Mouse (Mus musculus) kidney, adult 11 months (tissue): ENCODE measurements around the gene Ptrhd1.
"Not testable (repeated sequence)": the region's sequence is repeated elsewhere in the genome, so short reads cannot be mapped to it uniquely, and the experiment has no call there.

Experiments
- DNase-seq: peaks from one replicate; pipeline ENCODE4 v3.0.0; 2022

Gene Ptrhd1

DNA sequence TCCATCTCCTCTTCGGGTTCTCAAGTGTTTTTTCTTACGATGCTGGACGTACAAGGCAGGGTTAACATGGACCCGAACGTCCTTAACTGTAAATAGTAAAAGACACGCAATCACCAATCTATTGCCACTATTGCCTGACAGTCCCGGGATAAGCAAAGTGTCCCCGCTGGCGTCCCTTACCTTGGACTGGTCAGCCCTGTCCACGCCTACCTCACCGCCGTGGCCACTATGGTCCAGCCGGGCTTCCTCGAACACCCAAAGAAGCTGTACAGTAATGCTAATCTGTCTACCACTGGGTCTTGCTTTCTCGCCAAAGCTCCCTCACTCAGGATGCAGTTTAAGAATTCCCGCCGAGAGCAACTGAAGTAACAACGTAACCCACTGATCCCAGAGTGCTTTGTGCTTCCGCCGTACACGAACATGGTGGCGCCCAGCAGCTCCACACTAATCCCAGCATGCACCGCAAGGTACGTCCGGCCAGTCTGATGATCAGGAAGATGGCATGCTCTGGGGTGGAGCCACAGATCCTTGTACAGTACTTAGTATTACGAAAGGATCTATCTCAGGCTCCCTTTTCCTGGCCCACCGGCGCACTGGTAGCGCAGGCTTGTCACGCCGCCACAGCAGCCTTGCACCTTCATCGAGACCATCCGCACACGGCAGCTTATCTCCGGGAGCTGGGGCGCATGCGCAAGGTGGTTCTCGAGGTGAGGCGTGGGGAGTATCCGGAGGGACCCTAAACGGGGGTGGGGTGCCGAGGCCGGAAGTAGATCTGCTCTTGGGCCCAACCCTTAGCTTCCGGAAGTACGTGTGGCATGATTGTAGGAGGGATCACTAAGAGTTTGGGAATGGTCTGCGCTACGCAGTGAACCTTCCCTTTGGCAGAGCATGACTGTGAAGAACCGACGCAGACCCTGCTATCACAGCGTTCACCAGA, at the start of gene Ptrhd1, which contains the start of gene Cenpo:
TSS of gene Ptrhd1 (plus strand) at position 456 of the 937 bp plus-strand sequence.
TSS of gene Cenpo (minus strand) at position 723 of the 937 bp plus-strand sequence.
- peak; percentile 99 for DNase-seq

DNA sequence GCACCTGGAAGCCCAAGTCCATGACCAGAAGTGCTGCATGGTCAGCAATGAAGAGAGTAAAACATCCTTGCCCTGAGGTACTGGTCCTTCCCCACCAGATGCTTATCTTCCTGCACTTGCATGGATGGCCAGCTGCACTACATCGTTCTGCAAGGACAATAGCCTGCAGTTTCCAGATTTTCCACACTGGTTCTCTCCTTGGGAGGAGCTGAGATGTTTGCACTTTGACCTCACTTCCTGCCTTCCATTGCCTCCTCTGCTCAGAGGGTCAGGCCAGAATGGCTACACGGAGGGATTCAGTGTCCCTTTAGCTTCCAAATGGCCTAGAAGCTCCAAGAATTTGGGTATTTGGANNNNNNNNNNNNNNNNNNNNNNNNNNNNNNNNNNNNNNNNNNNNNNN, 49.2 kb upstream of the Ptrhd1 start:
- no peak for DNase-seq

DNA sequence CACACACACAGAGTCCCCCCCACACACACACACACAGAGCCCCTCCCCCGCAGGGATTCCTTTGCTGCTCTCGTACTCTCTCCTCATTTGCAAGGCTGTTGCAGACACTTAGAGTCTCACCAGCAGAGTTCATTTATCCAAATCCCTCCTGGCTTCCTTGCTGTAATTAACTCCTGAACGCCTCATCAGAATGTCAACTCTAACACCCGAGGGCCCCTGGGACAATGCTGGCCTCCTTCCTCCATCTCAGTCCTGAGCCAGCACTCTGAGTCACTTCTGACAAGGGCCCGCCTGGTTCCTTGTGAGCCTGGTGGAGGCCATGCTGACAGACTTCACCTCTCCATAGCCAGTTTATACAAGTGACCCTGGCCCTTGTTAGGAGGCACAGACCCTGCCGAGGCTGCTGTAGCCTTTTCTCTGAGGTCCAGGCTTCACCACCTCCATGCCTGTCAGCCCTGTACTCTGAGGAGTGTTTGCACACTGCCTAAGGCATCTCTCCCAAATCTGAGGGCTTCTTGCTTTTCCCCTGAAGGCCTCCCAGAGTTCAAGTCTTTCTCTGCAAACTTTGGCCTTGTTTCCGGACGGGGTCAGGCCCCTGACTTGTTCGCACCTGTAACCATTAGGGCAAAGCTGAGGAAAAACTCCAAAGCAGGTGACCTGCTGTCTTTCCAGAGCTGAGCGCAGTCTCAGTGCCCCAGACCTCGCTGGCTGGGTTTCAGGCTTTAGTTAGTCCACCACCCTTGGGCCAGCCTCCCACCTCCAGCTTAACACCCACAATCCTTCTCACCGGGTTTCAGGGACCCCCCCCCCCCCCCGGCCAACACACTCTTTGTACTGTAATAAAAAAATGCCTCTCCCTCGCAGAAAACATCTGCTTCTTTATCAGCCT, 45.4 kb upstream of the Ptrhd1 start:
- peak; percentile 30 for DNase-seq

- DNase-seq = no peak
Measured at GRCm38 (mm10) chr12:4189060-4189447, 44.8 kb upstream of the Ptrhd1 start.

- DNase-seq = peak; percentile 43
Measured at GRCm38 (mm10) chr12:4192514-4192913, 41.3 kb upstream of the Ptrhd1 start.

DNA sequence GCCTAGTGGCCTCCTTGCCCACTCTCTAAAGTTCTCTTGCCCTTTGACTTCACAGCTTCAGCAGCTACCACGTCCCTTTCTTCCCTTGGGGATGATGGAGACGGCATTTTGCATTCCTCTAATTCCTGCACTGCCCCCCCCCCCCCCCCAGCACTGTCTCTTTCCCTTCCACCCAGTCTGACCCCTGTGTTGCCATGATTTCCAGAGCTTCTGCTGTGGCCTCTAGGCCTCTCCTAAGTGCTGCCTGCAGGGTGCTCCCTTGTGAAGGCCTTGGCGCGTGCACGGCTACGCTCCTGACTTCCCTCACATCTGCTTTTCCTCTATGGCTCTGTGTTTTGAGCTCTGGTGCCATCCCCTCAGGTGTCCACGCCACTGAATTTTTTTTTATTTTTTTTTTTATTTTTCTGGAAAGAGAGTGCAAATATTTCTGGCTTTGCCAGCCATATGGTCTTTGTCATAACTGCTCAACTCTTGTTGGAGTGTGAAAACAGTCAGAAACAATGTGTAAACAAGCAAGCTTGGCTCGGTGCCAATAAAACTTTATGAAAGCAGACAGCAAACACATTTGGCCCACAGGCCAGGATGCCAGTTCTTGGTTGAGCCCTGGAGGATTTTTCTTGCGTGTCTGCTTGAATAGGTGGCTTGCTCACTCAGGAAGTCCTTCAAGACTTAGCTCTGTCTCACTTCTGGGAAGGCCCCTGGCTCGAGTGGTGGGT, 40.6 kb upstream of the Ptrhd1 start:
- DNase-seq = no peak

- DNase-seq = no peak
Measured at GRCm38 (mm10) chr12:4194643-4195042, 39.2 kb upstream of the Ptrhd1 start.

DNA sequence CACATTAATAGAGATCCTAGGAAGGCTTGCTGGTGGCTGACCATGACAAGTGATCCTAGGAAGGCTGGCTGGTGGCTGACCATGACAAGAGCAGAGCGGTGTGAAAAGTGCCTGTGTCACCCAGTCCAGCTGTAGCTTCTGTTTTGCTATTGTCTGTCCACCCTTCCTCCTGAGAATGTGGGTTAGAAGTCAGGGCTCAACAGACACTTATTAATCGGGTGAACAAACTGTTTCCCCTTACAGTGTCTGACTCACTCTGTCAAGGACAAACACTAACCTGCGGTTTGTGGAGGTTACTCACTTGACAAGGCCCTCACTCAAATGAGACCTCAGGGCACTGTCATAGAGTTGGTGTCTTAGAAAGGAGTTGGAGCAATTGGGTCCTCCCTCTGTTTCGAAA, 35.1 kb upstream of the Ptrhd1 start:
- DNase-seq = no peak

- DNase-seq = no peak
Measured at GRCm38 (mm10) chr12:4199271-4199670, 34.6 kb upstream of the Ptrhd1 start.

GRCm38 (mm10) chr12:4201454-4202200, 32.2 kb upstream of the Ptrhd1 start:
- DNase-seq = no peak

- no peak for DNase-seq
Measured at GRCm38 (mm10) chr12:4202206-4202605, 31.6 kb upstream of the Ptrhd1 start.

- DNase-seq = no peak
Measured at GRCm38 (mm10) chr12:4206106-4206505, 27.7 kb upstream of the Ptrhd1 start.

DNA sequence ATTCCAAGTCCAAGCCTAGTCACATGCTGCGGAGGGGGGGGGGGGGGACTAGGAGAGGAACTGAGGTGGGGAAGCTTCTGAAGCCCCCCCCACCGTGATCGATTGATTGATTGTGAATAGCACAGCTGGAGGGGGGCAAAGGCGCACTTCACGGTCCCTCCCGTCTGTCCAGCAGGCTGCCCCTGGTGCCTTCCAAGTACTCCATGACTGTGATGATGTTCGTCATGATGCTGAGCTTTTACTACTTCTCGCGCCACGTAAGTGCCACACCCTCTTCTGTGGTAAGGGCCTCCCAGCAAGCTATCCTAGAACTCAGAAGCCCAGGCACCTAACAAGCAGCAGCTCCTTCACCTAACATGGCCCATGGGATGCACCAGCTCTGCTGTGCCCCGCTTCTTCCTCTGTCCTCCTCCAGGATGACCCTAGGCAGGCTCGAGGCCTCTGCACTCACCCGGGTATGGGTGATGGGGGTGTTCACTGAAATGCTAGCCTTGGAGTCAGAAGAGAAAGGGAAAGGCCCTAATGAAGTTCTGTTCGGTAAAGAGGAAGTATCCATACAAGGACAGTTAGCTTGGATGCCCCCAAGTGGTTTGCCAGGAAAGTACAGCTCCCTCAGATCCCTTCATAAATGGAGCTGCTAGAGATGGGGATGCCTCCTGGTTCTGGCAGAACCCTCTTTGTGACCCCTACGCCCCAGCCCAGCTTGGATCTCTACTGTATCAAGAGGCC, 25.3 kb upstream of the Ptrhd1 start:
- peak; percentile 33 for DNase-seq

GRCm38 (mm10) chr12:4209196-4209595, 24.6 kb upstream of the Ptrhd1 start:
- no peak for DNase-seq

- DNase-seq = peak; percentile 39
Measured at GRCm38 (mm10) chr12:4211174-4211573, 22.7 kb upstream of the Ptrhd1 start.

- DNase-seq = no peak
Measured at GRCm38 (mm10) chr12:4212908-4213307, 20.9 kb upstream of the Ptrhd1 start.

GRCm38 (mm10) chr12:4230156-4230555, 3.7 kb upstream of the Ptrhd1 start:
- no peak for DNase-seq

GRCm38 (mm10) chr12:4232777-4233176, 1.1 kb upstream of the Ptrhd1 start:
- DNase-seq = no peak

DNA sequence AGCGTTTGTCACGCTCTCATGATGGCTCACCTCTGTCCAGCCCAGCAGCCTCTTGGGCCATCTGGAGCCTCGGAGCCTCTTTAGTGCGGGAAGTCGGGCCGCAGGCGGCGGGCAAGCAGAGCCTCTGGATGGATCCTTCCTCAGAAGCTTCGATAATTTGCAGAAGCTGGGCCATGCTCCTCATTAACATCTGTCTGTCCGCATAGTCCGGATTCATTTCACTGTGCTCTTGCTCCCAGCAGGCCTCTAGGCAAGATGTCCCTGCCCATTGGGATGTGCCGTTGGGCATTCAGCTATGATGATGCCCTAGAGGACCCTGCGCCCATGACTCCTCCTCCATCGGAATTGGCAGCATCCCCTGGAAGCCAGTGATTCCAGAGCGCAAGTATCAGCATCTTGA, 3.7 kb downstream of the Ptrhd1 start:
- DNase-seq = no peak

DNA sequence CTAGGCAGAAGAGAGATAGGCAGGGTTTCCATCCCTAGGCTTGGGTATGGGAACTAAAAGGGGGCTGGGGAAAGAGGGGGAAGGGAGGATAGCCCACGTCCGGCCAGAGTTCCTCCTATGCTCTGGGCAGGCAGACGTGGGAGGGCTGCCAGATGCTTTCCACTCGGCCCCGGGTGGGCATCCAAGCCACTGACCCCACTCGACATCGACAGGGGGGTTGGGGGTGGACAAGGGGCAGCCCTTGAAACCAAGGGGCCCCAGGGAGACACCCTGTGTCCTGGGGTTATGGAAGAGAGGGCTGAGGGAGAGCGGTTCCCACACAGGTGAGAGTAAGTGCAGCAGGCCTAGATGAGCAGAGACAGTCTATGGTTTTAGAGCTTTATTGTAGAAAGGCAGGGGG, 6.5 kb downstream of the Ptrhd1 start:
- DNase-seq = not testable (repeated sequence)

- DNase-seq = no peak
Measured at GRCm38 (mm10) chr12:4243805-4244204, 10.0 kb downstream of the Ptrhd1 start.
